Comparison of ENCODE assay signal across 18 mouse cellular contexts in the genomic region with DNA sequence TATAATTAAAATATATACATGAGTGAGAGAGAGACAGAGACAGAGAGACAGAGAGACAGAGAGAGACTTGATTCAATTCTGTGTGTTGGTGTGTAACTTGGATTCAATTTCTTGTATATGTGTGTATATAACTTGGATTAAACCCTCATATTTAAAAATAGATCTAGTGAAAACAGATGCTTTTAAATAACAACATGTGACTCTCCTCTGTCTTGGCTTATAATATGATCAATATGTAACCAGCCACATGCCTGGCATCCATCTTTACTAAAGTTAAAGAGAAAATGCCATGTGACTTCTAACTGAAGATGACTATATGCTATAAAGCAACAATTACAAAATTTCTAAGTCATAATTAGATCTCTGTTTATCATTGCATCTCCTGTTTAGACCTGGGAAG.
"Had no signal": no experiment of that assay in that cellular context is flagged by ENCODE, and none has a peak within 500 bp of the region (broad histone marks: within the 10 kb centered on the region; RNA-seq: fewer than 3 reads in every experiment).

No protein-coding gene starts in this region.

- H3K4me3 ChIP-seq: midbrain, embryonic 10.5 days; midbrain, embryonic 12.5 days; myocyte; neural tube, embryonic 13.5 days; neural tube, embryonic 15.5 days had no signal

- H3K36me3 ChIP-seq: midbrain, embryonic 10.5 days; midbrain, embryonic 12.5 days; neural tube, embryonic 13.5 days; neural tube, embryonic 15.5 days had no signal

- H3K9me3 ChIP-seq: midbrain, embryonic 10.5 days; midbrain, embryonic 12.5 days; neural tube, embryonic 13.5 days; neural tube, embryonic 15.5 days had no signal

- H3K9ac ChIP-seq: lung, embryonic 14.5 days; midbrain, embryonic 12.5 days; neural tube, embryonic 13.5 days; neural tube, embryonic 15.5 days had no signal

- H3K27me3 ChIP-seq: midbrain, embryonic 12.5 days; neural tube, embryonic 13.5 days; neural tube, embryonic 15.5 days had no signal

- H3K4me2 ChIP-seq: lung, embryonic 14.5 days; midbrain, embryonic 12.5 days; neural tube, embryonic 13.5 days; neural tube, embryonic 15.5 days had no signal

- DNase-seq: lung, embryonic 14.5 days; lung, postnatal 10 days; lung, postnatal 4 days; midbrain, embryonic 14.5 days; retina, postnatal 1 day; right cerebral cortex, adult 18-20 months; right cerebral cortex, postnatal 25 days; right cerebral cortex, postnatal 4 days; spleen, adult 18-20 months; thymus, adult 18-20 months; thymus, postnatal 14 days; thymus, postnatal 36 days had no signal

- H3K4me1 ChIP-seq: midbrain, embryonic 10.5 days; midbrain, embryonic 12.5 days; neural tube, embryonic 13.5 days; neural tube, embryonic 15.5 days had no signal

- H3K27ac ChIP-seq: midbrain, embryonic 10.5 days; midbrain, embryonic 12.5 days; neural tube, embryonic 13.5 days; neural tube, embryonic 15.5 days had no signal

- ATAC-seq: midbrain, embryonic 16.5 days had no signal
